Mouse (Mus musculus) forebrain, embryonic 11.5 days (tissue): ENCODE data around the gene Gm17571. TPM values are rescaled to one million over a fixed set of nuclear protein-coding genes. Genes with fewer than 3 reads are reported as not detected.

ENCODE experiments used
- ATAC-seq: fragments of 200-750 bp; cut with Nextera tagmentation; replicated peaks from 2 replicates; pipeline ENCODE4 v1.8.0; 2017; ENCODE audit warnings: moderate TSS enrichment; ENCODE audit not compliant: low FRiP score
- DNase-seq: peaks from one replicate; pipeline ENCODE4 v3.0.0-alpha.2; 2017; ENCODE audit warnings: low spot score
- H3K27ac ChIP-seq: fragments of 300-500 bp; sonication (generic); 2 replicates; pipeline ENCODE4 v1.5.1; 2014; ENCODE audit warnings: low read depth, low read length
- H3K27me3 ChIP-seq: fragments of 300-500 bp; sonication (generic); 2 replicates; pipeline ENCODE4 v1.6.1; 2014; ENCODE audit warnings: mild to moderate bottlenecking, low read length, mixed read lengths; ENCODE audit not compliant: control insufficient read depth, insufficient read depth
- H3K36me3 ChIP-seq: fragments of 300-500 bp; sonication (generic); 2 replicates; pipeline ENCODE4 v1.6.1; 2014; ENCODE audit warnings: mild to moderate bottlenecking, low read length, moderate library complexity, mixed read lengths; ENCODE audit not compliant: control insufficient read depth, insufficient read depth
- H3K4me1 ChIP-seq: fragments of 300-500 bp; sonication (generic); replicated peaks from 2 replicates; pipeline ENCODE4 v1.6.1; 2014; ENCODE audit warnings: low read length, mixed read lengths; ENCODE audit not compliant: control insufficient read depth, insufficient read depth
- H3K4me2 ChIP-seq: fragments of 300-500 bp; sonication (generic); 2 replicates; pipeline ENCODE4 v1.6.1; 2014; ENCODE audit warnings: low read depth, mild to moderate bottlenecking, low read length, moderate library complexity, mixed read lengths; ENCODE audit not compliant: severe bottlenecking
- H3K4me3 ChIP-seq: fragments of 300-500 bp; sonication (generic); 2 replicates; pipeline ENCODE4 v1.5.1; 2014; ENCODE audit warnings: low read depth, low read length
- H3K9ac ChIP-seq: fragments of 300-500 bp; sonication (generic); 2 replicates; pipeline ENCODE4 v1.6.1; 2014; ENCODE audit warnings: low read length
- H3K9me3 ChIP-seq: fragments of 300-500 bp; sonication (generic); 2 replicates; pipeline ENCODE4 v1.6.1; 2016; ENCODE audit warnings: low read length, mixed read lengths; ENCODE audit not compliant: control insufficient read depth
- WGBS: fragments of 180-500 bp; shearing (Covaris S2); extraction: QIAGEN DNeasy Blood & Tissue Kit; methylation state at CpG from one replicate; pipeline ENCODE4 v1.1.7; 2014; 5-methylcytosine and 5-hydroxymethylcytosine counted together
- polyA plus RNA-seq: library from polyadenylated mRNA; unstranded; fragments of >200 nt; fragmentation: Nextera tagmentation; extraction: Ambion mirVana; gene quantifications from 2 replicates; pipeline ENCODE4 v1.2.1, GENCODE M21; 2014

The Gm17571 gene
- polyA plus RNA-seq, 1 experiment from 2014 or later = not detected

- no peak for ATAC-seq
- Histone ChIP-seq H3K9ac (no peak overlapping the region), H3K27ac (no peak overlapping the region), H3K4me3 (no peak overlapping the region), H3K4me2 (no peak overlapping the region), H3K9me3 (no peaks in the 10 kb centered on the region), H3K4me1 (no peaks in the 10 kb centered on the region), H3K36me3 (no peaks in the 10 kb centered on the region), H3K27me3 (no peaks in the 10 kb centered on the region)
- DNase-seq = no peak
- 55% methylated on average over 1 of the region's 1 CpGs for WGBS
These were observed 2.9 kb downstream of the Gm17571 start for GRCm38 (mm10) chr9:13443484-13444211.

GRCm38 (mm10) chr9:13442012-13442735 is 4.4 kb downstream of the Gm17571 start:
- WGBS = 83% methylated on average over 13 of the region's 13 CpGs
- DNase-seq = no peak

GRCm38 (mm10) chr9:13440911-13441310 is 5.6 kb downstream of the Gm17571 start:
- H3K4me1 ChIP-seq = no peaks in the 10 kb centered on the region
- H3K36me3 ChIP-seq = no peaks in the 10 kb centered on the region
- DNase-seq (no peak), ATAC-seq (no peak)
- no peak overlapping the region for H3K4me2 ChIP-seq
- no peak overlapping the region for H3K4me3 ChIP-seq
- no peaks in the 10 kb centered on the region for H3K27me3 ChIP-seq
- 71% methylated on average over 6 of the region's 6 CpGs for WGBS
- H3K9me3 ChIP-seq = no peaks in the 10 kb centered on the region; the same call in 1 of the 2 replicates
- H3K27ac ChIP-seq = no peak overlapping the region
- no peak overlapping the region for H3K9ac ChIP-seq

More at GRCm38 (mm10) chr9:13442012-13442735, 4.4 kb downstream of the Gm17571 start:
- no peak overlapping the region for H3K4me3 ChIP-seq
- H3K4me2 ChIP-seq = no peak overlapping the region
- H3K9ac ChIP-seq = no peak overlapping the region
- no peaks in the 10 kb centered on the region for H3K27me3 ChIP-seq
- H3K36me3 ChIP-seq = no peaks in the 10 kb centered on the region
- H3K9me3 ChIP-seq = no peaks in the 10 kb centered on the region; the same call in 1 of the 2 replicates
- no peaks in the 10 kb centered on the region for H3K4me1 ChIP-seq
- H3K27ac ChIP-seq = no peak overlapping the region
- no peak for ATAC-seq

- no peak overlapping the region for H3K4me3 ChIP-seq
- H3K27me3 ChIP-seq = no peaks in the 10 kb centered on the region
- WGBS = 91% methylated on average over 6 of the region's 6 CpGs
- H3K4me1 ChIP-seq = no peaks in the 10 kb centered on the region
- DNase-seq (no peak), ATAC-seq (no peak)
- no peak overlapping the region for H3K27ac ChIP-seq
- no peaks in the 10 kb centered on the region for H3K36me3 ChIP-seq
- H3K4me2 ChIP-seq = no peak overlapping the region
- H3K9me3 ChIP-seq = no peaks in the 10 kb centered on the region; the same call in 1 of the 2 replicates
- H3K9ac ChIP-seq = no peak overlapping the region
These were observed 13.0 kb downstream of the Gm17571 start for GRCm38 (mm10) chr9:13433501-13434090.

- Histone ChIP-seq H3K4me2 (no peak overlapping the region), H3K9ac (no peak overlapping the region), H3K4me1 (peaks cover 3% of the 10 kb centered on the region; the same call in 1 of the 2 replicates), H3K36me3 (no peaks in the 10 kb centered on the region), H3K27me3 (no peaks in the 10 kb centered on the region), H3K4me3 (no peak overlapping the region), H3K27ac (no peak overlapping the region), H3K9me3 (no peaks in the 10 kb centered on the region)
- ATAC-seq (no peak), DNase-seq (no peak)
- 93% methylated on average over 3 of the region's 3 CpGs for WGBS
These were observed 14.9 kb downstream of the Gm17571 start for GRCm38 (mm10) chr9:13431646-13432045.

- peaks cover 3% of the 10 kb centered on the region; the same call in 1 of the 2 replicates for H3K4me1 ChIP-seq
- H3K4me3 ChIP-seq = no peak overlapping the region
- H3K9ac ChIP-seq = no peak overlapping the region
- no peaks in the 10 kb centered on the region for H3K27me3 ChIP-seq
- DNase-seq = no peak
- no peaks in the 10 kb centered on the region for H3K9me3 ChIP-seq
- H3K4me2 ChIP-seq = no peak overlapping the region
- H3K27ac ChIP-seq = no peak overlapping the region
- H3K36me3 ChIP-seq = no peaks in the 10 kb centered on the region
- ATAC-seq = no peak
These were observed 15.8 kb downstream of the Gm17571 start for GRCm38 (mm10) chr9:13430744-13431143.

- Histone ChIP-seq H3K4me2 (no peak overlapping the region), H3K27ac (no peak overlapping the region), H3K4me3 (no peak overlapping the region), H3K36me3 (no peaks in the 10 kb centered on the region), H3K9ac (no peak overlapping the region), H3K4me1 (peaks cover 3% of the 10 kb centered on the region; the same call in 1 of the 2 replicates), H3K27me3 (no peaks in the 10 kb centered on the region), H3K9me3 (no peaks in the 10 kb centered on the region)
- DNase-seq (no peak), ATAC-seq (no peak)
- 84% methylated on average over 6 of the region's 6 CpGs for WGBS
These were observed 16.3 kb downstream of the Gm17571 start for GRCm38 (mm10) chr9:13430302-13430701.

- WGBS = 63% methylated on average over 2 of the region's 2 CpGs
These were observed 17.0 kb downstream of the Gm17571 start for GRCm38 (mm10) chr9:13429477-13430125.

More at GRCm38 (mm10) chr9:13429477-13430125, 17.0 kb downstream of the Gm17571 start:
- Histone ChIP-seq H3K27me3 (no peaks in the 10 kb centered on the region), H3K9me3 (no peaks in the 10 kb centered on the region), H3K4me3 (no peak overlapping the region), H3K9ac (no peak overlapping the region), H3K4me1 (peaks cover 3% of the 10 kb centered on the region; the same call in 1 of the 2 replicates), H3K4me2 (no peak overlapping the region), H3K36me3 (no peaks in the 10 kb centered on the region), H3K27ac (no peak overlapping the region)
- ATAC-seq (no peak), DNase-seq (no peak)
